8 mouse cellular contexts compared by ENCODE assay signal in the genomic region with DNA sequence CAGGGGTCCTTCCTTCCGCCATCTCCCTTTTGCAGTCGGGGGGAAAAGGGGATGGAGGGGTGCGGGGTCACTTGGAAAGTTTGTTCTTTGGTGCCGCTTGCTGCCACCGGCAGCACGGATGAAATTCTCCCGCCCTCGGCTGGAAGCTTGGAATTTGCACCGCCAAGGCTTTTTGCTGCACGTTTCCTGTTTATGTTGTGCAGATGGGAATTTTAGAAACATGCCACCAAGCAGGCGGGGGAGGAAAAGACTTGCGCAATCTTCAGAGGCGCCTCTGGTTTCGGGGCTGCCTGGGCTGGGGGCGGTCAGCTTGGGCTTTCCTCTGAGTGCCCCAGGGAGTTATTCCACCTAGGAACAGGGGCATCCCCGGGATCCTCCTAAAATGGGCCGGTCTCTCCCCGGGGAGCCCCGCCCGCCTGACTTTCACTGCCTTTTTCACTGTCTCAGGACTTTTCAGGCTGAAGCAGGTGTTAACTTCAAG. TPM values are rescaled to one million over a fixed set of nuclear protein-coding genes. Genes with fewer than 3 reads are reported as not detected.
DNase-seq lines count a peak whose midpoint lies in the region; ATAC-seq lines count a peak whose summit lies in the region.

No protein-coding gene starts in this region.

- peak; percentile 35 for DNase-seq in cerebellum, adult 11 months
- DNase-seq in cerebellum, adult 9-10 months = peak; percentile 55
- DNase-seq in gastrocnemius, postnatal 14 days = peak; percentile 61
- peak; percentile 29 for DNase-seq in induced T-regulatory cell, adult 2 months (ENCODE audit: low read depth)
- DNase-seq in left cerebral cortex, postnatal 25 days (ENCODE audit: low spot score in 2 of 2) = peak; percentile 61 to 72

- H3K4me3 ChIP-seq in macrophage (ENCODE audit: inconsistent target) = peak overlapping the region; percentile 38
- H3K4me3 ChIP-seq in stomach, embryonic 15.5 days (replicated peaks) = peak overlapping the region; percentile 87

- peaks cover 36% of the 10 kb centered on the region for H3K79me2 ChIP-seq in macrophage (ENCODE audit: inconsistent target)

- no peaks in the 10 kb centered on the region for H3K27me3 ChIP-seq in stomach, embryonic 15.5 days (replicated peaks)

- no peaks in the 10 kb centered on the region for H3K36me3 ChIP-seq in macrophage (ENCODE audit: inconsistent target)
- no peaks in the 10 kb centered on the region for H3K36me3 ChIP-seq in stomach, embryonic 15.5 days

- peaks cover 18% of the 10 kb centered on the region for H3K4me1 ChIP-seq in stomach, embryonic 15.5 days

- WGBS in macrophage (ENCODE audit: missing documents) = 4% methylated on average over 20 of the region's 20 CpGs
- under 1% methylated on average over 20 of the region's 20 CpGs for WGBS in stomach, embryonic 15.5 days

- peak overlapping the region; percentile 82 for H3K9ac ChIP-seq in stomach, embryonic 15.5 days

- intact Hi-C loops in gastrocnemius, postnatal 14 days (cut with DNase I; ENCODE audit: low total_unique reads) = no loop called here
- intact Hi-C loops in left cerebral cortex, postnatal 25 days (cut with DNase I) = no loop called here

- ATAC-seq in cerebellum, adult (ENCODE audit: insufficient number of reproducible peaks, low FRiP score, low TSS enrichment) = no peak
- ATAC-seq in stomach, embryonic 15.5 days (ENCODE audit: insufficient read depth, low FRiP score, low read depth) = no peak

- H3K4me2 ChIP-seq in stomach, embryonic 15.5 days = peak overlapping the region; percentile 80

- peak overlapping the region; percentile 59 for H3K27ac ChIP-seq in macrophage
- H3K27ac ChIP-seq in stomach, embryonic 15.5 days = peak overlapping the region; percentile 99

- no peaks in the 10 kb centered on the region for H3K9me3 ChIP-seq in stomach, embryonic 15.5 days

RNA-seq across cellular contexts. Expression of a gene that starts 0.5 kb away (rescaled TPM):
- 10 to 100 TPM; 19.4 to 21.5 TPM for total RNA-seq in gastrocnemius, postnatal 14 days (2021)
- total RNA-seq in left cerebral cortex, postnatal 25 days (2021) = 10 to 100 TPM; 58.3 to 70.2 TPM
- 100 to 1,000 TPM; 133 to 207 (median 162) TPM for total RNA-seq in macrophage (2018; cell fraction: chromatin; rRNA removed)
- total RNA-seq in macrophage (2018; cell fraction: cytosol; rRNA removed) = 10 to 100 TPM; 25.2 to 52.5 (median 39.1) TPM
- 100 to 1,000 TPM in 13 of 26 experiments, 10 to 100 TPM in 13; 53.9 to 164 (median 100) TPM for total RNA-seq in macrophage (2018; cell fraction: nucleus; rRNA removed)
- 34.5 to 46.3 TPM (median 42.4 TPM) in 3 replicates for polyA plus RNA-seq in macrophage (2018)
- 29.2 and 32.6 TPM in 2 replicates for polyA plus RNA-seq in stomach, embryonic 15.5 days (2015; fragmentation: Nextera tagmentation; extraction: Ambion mirVana)

RNA-seq across cellular contexts. Expression of a gene that starts 12.3 kb away (rescaled TPM):
- 1 to 10 TPM; 5.6 to 6.1 TPM for total RNA-seq in gastrocnemius, postnatal 14 days (2021)
- 1 to 10 TPM; 2.0 to 2.3 TPM for total RNA-seq in left cerebral cortex, postnatal 25 days (2021)
- 10 to 100 TPM in 1 of 26 experiments, 1 to 10 TPM in 10, under 1 TPM in 1, not detected in 14; 0.67 to 12.9 (median 4.2) TPM for total RNA-seq in macrophage (2018; cell fraction: chromatin; rRNA removed)
- total RNA-seq in macrophage (2018; cell fraction: cytosol; rRNA removed) = 1 to 10 TPM in 10 of 26 experiments, under 1 TPM in 10, not detected in 6; 0.14 to 9.9 (median 1.1) TPM
- total RNA-seq in macrophage (2018; cell fraction: nucleus; rRNA removed) = 10 to 100 TPM in 1 of 26 experiments, 1 to 10 TPM in 11, under 1 TPM in 4, not detected in 10; 0.48 to 12.0 (median 3.3) TPM
- 0.10 to 0.38 TPM (median 0.25 TPM) in 3 replicates for polyA plus RNA-seq in macrophage (2018)
- polyA plus RNA-seq in stomach, embryonic 15.5 days (2015; fragmentation: Nextera tagmentation; extraction: Ambion mirVana) = 3.3 and 4.4 TPM in 2 replicates
